Comparison of ENCODE assay signal across 24 mouse cellular contexts in genomic region chr9:101206516-101206915, GRCm38 (mm10). TPM values are rescaled to one million over a fixed set of nuclear protein-coding genes. Genes with fewer than 3 reads are reported as not detected.
DNase-seq lines count a peak whose midpoint lies in the region; ATAC-seq and TF ChIP-seq lines count a peak whose summit lies in the region.
"Had no signal": no experiment of that assay in that cellular context is flagged by ENCODE, and none has a peak within 500 bp of the region (broad histone marks: within the 10 kb centered on the region; RNA-seq: fewer than 3 reads in every experiment).

No protein-coding gene starts in this region.

- H3K36me3 ChIP-seq in kidney, embryonic 15.5 days = peaks cover 20% of the 10 kb centered on the region
- no peaks in the 10 kb centered on the region for H3K36me3 ChIP-seq in liver, postnatal 0 days (replicated peaks; ENCODE audit: insufficient read depth, low read length)
- H3K36me3 ChIP-seq: forebrain, embryonic 10.5 days had no signal

- 80% methylated on average over 4 of the region's 4 CpGs for WGBS in kidney, embryonic 15.5 days
- WGBS in liver, postnatal 0 days (ENCODE audit: insufficient replicate concordance) = 68% methylated on average over 4 of the region's 4 CpGs

- no peak for ATAC-seq in cerebellum, adult (ENCODE audit: insufficient number of reproducible peaks, low FRiP score, low TSS enrichment)
- ATAC-seq in kidney, embryonic 15.5 days (replicated peaks; ENCODE audit: low FRiP score) = no peak
- no peak for ATAC-seq in liver, postnatal 0 days
- ATAC-seq: activated CD4-positive, CD25-positive, alpha-beta regulatory T cell, adult 4 months; forebrain, embryonic 13.5 days; forebrain, embryonic 16.5 days had no signal

- H3K4me1 ChIP-seq in kidney, embryonic 15.5 days = no peaks in the 10 kb centered on the region
- peaks cover 4% of the 10 kb centered on the region; the same call in 1 of the 2 replicates for H3K4me1 ChIP-seq in liver, postnatal 0 days (ENCODE audit: insufficient read depth)
- H3K4me1 ChIP-seq: forebrain, embryonic 10.5 days; forebrain, embryonic 13.5 days had no signal

- no peaks in the 10 kb centered on the region for H3K9me3 ChIP-seq in kidney, embryonic 15.5 days (replicated peaks)
- H3K9me3 ChIP-seq in liver, postnatal 0 days (ENCODE audit: low read length) = no peaks in the 10 kb centered on the region
- H3K9me3 ChIP-seq: forebrain, embryonic 10.5 days; forebrain, embryonic 13.5 days; heart, embryonic 10.5 days; heart, embryonic 13.5 days had no signal

- TF ChIP-seq EP300 in liver, postnatal 0 days (IDR thresholded peaks at IDR 0.05; ENCODE audit: low read depth) = no peak

- H3K4me2 ChIP-seq in kidney, embryonic 15.5 days = no peak overlapping the region
- H3K4me2 ChIP-seq in liver, postnatal 0 days (ENCODE audit: low read depth, low read length) = no peak overlapping the region
- H3K4me2 ChIP-seq: forebrain, embryonic 13.5 days; heart, embryonic 13.5 days; hindbrain, embryonic 14.5 days had no signal

- intact Hi-C loops in left cerebral cortex, postnatal 4 days (cut with DNase I) = no loop called here

- H3K4me3 ChIP-seq in kidney, embryonic 15.5 days (replicated peaks) = no peak overlapping the region
- no peak overlapping the region for H3K4me3 ChIP-seq in liver, postnatal 0 days (ENCODE audit: low read depth, low read length)
- H3K4me3 ChIP-seq: forebrain, embryonic 10.5 days; forebrain, embryonic 13.5 days; heart, adult 2 months; heart, embryonic 10.5 days; heart, embryonic 13.5 days had no signal

- H3K27ac ChIP-seq in kidney, embryonic 15.5 days = peak overlapping the region; percentile 23; the same call in 1 of the 2 replicates
- H3K27ac ChIP-seq in liver, postnatal 0 days (ENCODE audit: low read depth) = peak overlapping the region; percentile 78
- H3K27ac ChIP-seq: forebrain, embryonic 10.5 days; forebrain, embryonic 13.5 days; heart, adult 2 months; heart, embryonic 10.5 days; heart, embryonic 13.5 days; hindbrain, embryonic 14.5 days had no signal

- H3K9ac ChIP-seq in kidney, embryonic 15.5 days = no peak overlapping the region
- H3K9ac ChIP-seq in liver, postnatal 0 days (replicated peaks) = no peak overlapping the region
- H3K9ac ChIP-seq: forebrain, embryonic 13.5 days; heart, embryonic 13.5 days; hindbrain, embryonic 14.5 days had no signal

- no peaks in the 10 kb centered on the region for H3K27me3 ChIP-seq in kidney, embryonic 15.5 days
- no peaks in the 10 kb centered on the region for H3K27me3 ChIP-seq in liver, postnatal 0 days (ENCODE audit: insufficient read depth, low read length)
- H3K27me3 ChIP-seq: forebrain, embryonic 13.5 days; heart, embryonic 13.5 days had no signal

- TF ChIP-seq CTCF in liver, postnatal 0 days (IDR thresholded peaks at IDR 0.05; ENCODE audit: low read depth) = no peak

- DNase-seq in cerebellum, postnatal 10 days = peak; percentile 67 to 80
- no peak for DNase-seq in kidney, postnatal 25 days
- DNase-seq in left cerebral cortex, postnatal 4 days = peak; percentile 26
- no peak for DNase-seq in left cerebral cortex, adult 9 months (ENCODE audit: low spot score in 2 of 2)
- no peak for DNase-seq in liver, postnatal 0 days
- no peak for DNase-seq in liver
- DNase-seq: adrenal gland, adult 8-10 months; adrenal gland, postnatal 25 days; cerebellum, adult 18-20 months; cerebellum, adult 9-10 months; gastrocnemius, postnatal 10 days; gastrocnemius, postnatal 36 days; heart, adult 2 months; heart, postnatal 14 days; heart, postnatal 4 days had no signal

RNA-seq across cellular contexts. Expression of gene Ppp2r3a, which starts 45.1 kb away (rescaled TPM):
- 16.4 and 17.5 TPM in 2 replicates for polyA plus RNA-seq in kidney, embryonic 15.5 days (2015; fragmentation: Nextera tagmentation; extraction: Ambion mirVana)
- 10 to 100 TPM; 49.8 to 52.4 TPM for total RNA-seq in left cerebral cortex, postnatal 4 days (2021)
- 2.4 and 2.6 TPM in 2 replicates for polyA plus RNA-seq in liver, postnatal 0 days (2015; fragmentation: Nextera tagmentation; extraction: Ambion mirVana)

Comparison
In these comparisons a context has a peak if more than half of its experiments do, and no peak if none do; other contexts are left out.
1. DNase-seq: peak in cerebellum, postnatal 10 days (2 of 2) and left cerebral cortex, postnatal 4 days (single experiment); none in kidney, postnatal 25 days (0 of 2), left cerebral cortex, adult 9 months (0 of 2), liver, postnatal 0 days (single experiment) and liver (single experiment).